Mouse (Mus musculus) mouse embryonic stem cell (cell line): ENCODE data around the gene Skap2.

Experiments used
- in situ Hi-C, 2 experiments: fragments of 300-500 bp; cut with MboI; formaldehyde crosslinking; loops; 1 replicate in 1 of 2; 3 replicates in 1 of 2; pipeline ENCODE4 v1.14.3; 2019 to 2020; ENCODE audit warnings: low sequenced_read_pairs in 2 of 2, low pct_unique_long_range_greater_than_20kb in 1 of 2, mixed read lengths in 1 of 2; ENCODE audit not compliant: unreplicated experiment in 1 of 2

The Skap2 gene

DNA sequence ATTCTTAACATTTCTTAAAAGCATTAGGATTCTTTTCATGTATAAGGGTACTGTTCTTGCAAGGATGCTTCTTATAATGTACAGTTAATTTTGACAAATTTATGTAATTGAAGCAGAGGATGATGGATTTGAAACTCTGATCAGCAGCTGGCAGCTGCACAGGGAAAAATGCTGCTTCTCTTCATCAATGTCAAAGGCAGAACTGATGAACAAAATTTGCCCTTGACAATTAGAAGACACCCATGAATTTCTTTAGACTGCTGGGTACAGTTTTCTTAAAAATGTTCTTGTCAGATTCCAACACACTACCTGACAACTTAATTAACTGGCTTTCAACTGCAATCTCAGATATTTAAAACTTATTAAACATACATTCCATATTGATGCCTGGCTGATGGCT lies 103.9 kb downstream of the Skap2 start:
- in situ Hi-C loops, result no loop called here

DNA sequence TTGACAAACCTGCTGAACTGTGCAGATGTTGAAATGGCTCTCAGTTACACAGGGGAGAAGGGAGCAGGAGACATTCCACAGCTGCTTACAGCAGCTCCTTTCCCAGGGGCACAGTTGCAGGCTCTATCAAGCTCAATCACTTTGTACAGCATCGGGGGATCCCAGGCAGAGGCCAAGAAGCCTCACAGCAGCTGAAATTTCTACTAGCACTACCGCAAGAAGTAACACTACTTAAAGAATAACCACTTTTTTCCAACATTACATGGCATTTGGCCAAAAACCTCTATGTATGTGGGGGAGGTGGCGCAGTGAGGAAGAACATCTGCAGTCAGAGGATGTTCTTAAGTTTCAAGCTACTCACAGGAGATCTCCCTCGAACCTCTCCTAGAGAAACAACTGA lies 106.7 kb downstream of the Skap2 start:
- in situ Hi-C loops, result no loop called here

DNA sequence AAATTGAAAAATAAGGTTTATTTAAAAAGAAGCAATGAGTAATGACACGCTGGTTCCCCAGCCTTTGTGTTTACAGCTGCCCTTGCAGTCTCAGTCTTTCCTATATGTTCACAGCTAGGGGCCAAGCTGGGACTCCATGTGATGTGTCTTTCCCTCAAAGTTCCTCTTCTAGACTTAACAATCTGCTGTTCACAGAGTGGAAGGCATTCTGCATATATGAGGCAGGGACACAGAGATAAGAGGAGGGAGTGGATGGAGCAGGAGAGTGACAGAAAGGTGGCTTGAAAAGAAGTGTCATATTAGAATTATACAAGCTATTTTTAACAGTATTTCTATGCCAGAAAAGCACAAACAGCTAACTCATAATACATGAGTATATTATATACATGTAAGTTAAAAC lies 110.8 kb downstream of the Skap2 start:
- in situ Hi-C loops, result no loop called here

DNA sequence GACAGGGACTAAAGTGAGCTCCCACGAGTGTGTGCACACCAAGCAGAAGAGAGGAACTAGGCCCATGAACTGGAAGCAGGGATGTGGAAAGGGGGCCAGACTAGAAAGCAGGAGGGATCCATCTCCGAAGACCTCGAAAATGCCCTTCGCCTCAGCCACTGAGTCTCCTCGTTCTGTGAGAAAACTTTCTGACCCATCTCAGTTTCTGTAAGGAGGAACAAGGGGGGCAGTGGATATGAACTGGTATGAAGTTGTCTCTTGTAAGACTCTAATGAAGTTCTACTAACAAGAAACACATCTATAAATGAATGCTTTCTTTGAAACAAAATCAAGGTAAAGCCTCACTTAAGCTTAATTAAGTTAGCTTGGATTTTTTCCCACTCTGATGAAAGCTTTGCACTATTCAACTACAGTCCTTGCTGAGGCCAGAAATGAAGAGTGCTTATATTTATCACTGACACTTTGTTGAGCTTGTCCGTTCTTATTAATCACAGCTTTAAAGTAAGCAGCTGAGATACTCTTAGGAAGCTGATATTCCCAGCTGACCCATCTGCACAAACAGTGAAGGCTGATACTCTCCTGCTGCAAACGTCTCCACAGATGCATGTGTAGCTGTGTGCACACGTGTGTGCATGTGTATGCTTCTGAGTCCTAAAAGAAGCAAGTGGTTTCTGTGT lies 113.9 kb downstream of the Skap2 start:
- in situ Hi-C loops, result no loop called here

DNA sequence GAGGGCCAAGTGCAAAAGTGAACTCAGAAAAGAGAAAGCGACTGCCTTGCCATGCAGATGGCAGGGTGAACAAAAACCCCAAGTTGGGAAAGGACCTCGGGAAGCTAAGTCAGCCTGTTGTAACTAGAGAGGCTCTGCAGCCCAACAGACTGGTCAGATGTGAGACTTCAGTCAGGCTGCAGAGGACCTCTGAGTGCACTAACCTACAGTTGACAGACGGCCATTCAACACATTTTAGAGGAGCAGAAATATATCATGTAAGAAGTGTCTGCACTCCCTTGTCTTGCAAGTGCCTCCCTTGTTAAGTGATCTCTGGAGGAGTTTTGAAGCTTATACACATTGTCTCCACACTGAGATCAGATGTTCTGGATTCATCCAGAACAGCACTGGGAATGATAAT lies 116.6 kb downstream of the Skap2 start:
- in situ Hi-C loops, result no loop called here

DNA sequence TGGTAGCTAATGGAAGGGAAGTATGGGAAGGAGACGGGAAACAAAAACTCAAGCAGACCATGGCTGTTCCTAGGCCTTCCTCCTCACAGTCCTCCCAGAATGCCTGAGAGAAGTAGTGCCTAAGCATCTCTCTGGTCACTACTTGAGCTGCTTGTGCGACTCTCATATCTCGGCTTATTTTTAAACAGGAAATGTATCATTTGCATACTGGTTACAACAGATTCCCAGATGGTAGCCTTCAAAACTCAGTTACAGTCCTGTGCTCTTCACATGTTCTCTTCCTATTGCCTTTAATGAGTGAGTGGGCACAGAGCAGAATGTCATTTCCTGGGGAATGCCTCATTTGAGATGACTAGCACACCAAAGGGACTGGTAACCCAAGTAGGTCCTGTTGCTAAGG lies 117.6 kb downstream of the Skap2 start:
- in situ Hi-C loops, result no loop called here

DNA sequence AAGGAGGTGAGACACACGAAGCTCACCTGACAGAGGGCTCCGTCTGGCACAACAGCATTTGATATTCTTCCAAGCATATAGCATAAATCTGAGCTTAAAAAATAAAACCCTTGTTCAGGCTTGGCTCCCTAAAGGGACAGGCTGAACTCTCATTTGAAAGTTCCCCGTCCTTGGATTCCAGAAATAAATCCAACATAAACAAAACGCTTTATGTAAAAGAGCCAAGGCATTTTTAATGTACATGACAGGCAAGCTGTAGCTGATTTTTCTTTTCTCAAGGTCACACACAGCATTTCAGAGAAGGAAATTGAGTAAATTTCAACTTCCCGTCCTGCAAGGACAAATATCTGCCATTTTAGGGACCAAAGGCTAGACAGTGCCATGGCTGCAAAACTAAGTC lies 122.0 kb downstream of the Skap2 start:
- in situ Hi-C loops, result no loop called here

DNA sequence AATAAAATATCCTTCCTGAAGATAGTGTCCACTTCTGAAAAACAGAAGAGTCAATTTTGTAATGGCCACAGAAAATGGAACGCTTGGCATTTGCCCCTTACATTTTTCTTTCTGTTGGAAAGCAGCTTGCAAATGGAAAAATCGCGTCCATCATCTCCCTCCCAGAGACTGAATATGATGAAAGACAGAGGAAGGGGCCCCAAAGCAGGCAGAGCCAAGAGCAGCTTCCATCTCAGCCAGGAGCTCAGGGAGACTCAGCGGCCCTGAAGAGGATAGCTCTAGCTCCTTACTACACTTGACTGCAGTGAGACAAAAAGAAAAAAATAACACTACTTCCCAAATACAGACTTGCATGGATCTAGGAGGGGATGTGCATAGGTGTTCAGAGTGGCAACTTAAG lies 122.5 kb downstream of the Skap2 start:
- in situ Hi-C loops, result no loop called here

DNA sequence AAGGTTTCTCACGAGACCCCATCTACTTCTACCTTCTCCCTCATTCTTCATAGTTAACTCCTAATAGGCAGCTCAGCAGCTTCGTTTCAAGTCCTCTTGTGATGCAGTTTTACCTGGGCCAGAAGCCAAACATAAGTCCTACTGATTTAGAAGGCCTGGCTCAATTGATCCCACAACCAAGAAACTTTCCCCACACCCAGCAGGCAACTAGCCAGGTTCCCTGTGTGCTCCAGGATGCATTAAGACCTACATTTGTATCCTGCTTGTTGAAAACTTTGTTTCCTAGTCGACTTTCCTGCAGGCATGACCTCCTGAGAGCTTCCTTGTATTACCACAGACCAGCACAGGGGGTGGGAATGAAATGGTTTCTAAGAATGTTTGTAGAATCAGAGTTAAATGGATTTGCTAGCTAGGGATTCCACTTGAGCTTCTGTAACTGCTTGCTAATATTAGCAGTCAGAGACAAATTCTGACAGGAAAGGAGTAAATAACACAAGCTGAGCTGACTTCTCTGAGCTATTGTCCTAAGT lies 125.4 kb downstream of the Skap2 start:
- in situ Hi-C loops, result no loop called here

DNA sequence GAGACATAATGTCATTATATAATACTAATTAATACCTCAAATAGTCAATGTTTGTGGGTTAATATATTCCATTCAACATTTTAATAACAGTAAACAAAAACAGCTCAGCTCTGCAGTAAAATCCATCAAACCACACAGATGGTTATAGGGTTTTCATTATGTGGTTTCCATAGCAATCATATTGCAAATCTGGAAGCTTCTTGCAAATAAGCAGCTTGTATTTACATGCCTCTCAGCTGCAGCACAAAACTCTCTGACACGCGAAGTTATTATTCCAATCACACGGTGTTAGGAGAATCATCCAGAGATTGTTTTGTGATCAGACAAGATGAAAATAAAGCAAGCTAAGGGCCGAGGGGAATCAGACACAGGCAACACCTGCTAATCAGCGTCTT lies 129.5 kb downstream of the Skap2 start:
- in situ Hi-C loops, result no loop called here

DNA sequence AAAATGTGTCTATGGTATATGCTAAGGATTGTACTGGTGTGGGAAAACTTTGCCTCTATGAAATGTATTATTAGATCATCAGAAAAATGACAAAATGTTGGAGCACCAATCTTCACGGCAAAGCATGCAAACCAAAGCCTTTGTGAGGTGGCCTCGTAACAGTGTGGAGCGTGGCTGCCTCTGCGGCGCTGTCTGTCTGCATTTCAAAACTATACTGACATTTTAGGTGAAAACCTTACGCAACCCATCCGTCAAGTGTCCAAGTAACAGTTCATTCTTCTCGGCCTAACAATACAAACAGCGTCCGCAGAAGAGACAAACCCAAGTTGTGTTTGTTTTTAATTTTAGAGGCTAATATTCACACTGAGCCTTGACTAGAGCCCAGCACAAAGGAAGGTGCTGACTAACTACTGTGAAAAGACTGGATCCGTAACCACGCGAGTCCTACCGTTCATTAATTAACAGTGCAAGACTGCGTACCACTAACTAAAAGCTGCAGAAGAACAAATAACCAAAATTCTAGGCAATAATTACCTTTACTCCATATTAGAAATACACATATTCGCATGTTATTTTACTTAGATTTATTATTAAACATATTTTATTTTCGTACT lies 130.0 kb downstream of the Skap2 start:
- in situ Hi-C loops, result no loop called here

DNA sequence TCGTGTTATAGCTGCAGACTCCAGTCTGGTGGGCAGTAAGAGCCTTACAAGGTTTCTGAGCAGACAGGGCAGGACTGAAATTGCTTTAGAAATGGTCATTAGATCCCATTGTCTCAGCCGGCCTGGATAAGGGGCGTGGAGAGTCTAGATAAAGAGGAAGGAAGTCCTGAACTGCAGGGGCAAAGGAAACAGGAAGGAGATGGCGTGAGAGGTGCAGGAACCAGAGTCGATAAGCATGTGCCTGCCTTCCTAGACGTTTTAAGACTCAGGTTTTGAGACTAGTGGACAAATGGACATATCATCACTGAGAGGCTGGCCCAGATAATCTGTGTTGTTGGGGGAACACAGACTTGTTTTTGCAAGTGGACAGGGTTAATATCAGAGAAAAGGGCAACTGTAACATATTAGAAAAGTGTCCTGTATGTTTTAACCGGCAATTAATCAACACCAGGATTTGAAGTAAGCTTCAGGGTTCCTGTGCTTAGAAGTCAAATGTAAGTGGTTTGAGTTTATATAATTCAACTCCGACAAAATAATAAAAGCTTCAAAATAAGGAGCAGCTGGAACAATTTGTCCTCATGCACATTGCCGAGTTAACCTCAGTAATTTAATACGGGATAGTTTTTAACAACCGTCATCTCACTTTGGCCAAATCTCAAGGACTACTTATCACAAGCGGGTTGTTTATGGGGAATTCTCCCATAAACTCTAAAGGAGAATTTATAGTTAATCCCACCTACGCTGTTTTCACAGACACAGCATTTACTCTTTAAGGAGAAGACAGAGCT lies 131.0 kb downstream of the Skap2 start:
- in situ Hi-C loops, result no loop called here

DNA sequence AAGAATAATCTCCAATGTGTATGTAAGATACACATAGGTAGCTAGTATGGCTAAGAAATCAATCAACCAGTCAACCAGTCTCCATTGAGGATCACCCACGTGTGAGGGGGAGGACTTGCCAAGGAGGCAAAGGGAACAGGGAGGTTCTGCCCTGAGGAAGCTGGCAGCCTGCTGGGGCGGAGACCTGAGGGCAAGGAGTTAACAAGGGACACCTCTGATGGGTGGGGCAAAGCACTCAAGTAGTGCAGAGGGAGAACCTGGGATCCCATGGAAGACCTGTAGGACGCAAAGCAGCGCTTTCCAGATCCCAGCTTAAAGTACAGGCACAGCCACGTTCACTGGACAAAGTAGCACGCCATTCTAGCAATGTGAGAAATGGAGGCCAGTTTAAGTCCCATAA lies 131.6 kb downstream of the Skap2 start:
- in situ Hi-C loops, result no loop called here

DNA sequence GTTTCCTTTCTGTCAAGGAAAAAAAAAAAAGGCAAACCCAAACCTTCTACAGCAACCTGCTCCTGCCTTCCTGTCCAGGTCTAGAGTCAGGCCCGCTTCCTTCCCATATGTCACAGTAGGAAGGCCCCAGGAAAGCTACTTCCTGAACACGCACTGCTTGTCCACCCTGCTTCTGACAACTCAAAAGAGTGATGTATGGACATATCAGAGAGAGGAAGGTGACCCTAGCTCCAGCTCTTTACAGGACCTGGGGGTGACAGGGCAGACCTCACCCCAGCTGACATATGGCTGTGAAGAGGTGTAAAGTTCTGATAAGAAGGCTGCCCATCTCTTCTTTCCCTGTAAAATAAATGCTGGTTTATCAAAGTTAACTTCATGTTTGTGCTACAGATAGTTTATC lies 133.8 kb downstream of the Skap2 start:
- in situ Hi-C loops, result no loop called here

DNA sequence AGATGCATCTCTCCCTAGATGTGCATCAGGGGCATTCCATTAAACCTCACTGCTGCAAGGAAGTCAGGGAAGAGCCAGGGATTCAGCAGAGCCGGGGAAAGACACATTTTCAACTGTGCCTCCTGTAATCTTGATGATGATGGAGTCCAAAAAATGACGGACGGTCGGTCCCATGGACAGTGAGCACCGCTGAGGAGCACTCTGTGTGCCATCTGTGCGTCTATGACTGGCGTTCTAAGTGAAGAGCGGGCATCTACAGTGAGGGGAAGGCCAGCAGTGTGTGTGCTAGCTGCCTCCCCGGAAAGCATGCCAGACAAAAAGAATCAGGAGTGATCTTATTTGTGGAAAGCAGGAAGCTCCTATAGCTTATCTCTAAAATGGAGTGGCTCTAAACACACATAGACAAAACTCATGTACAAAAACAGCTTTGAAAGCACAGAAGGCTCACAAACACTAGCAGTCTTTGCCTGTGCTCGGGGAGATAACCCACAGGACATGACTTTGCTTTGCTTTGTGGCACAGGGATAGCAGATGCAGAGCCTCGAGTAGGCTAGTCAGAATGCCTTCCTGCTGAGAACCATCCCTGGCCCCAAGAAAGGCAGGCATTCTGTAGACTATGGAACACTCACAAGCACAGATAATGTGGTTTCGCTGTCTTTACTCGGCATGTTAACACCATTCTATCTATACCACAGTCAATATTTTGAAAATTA lies 135.4 kb downstream of the Skap2 start:
- in situ Hi-C loops, result no loop called here

DNA sequence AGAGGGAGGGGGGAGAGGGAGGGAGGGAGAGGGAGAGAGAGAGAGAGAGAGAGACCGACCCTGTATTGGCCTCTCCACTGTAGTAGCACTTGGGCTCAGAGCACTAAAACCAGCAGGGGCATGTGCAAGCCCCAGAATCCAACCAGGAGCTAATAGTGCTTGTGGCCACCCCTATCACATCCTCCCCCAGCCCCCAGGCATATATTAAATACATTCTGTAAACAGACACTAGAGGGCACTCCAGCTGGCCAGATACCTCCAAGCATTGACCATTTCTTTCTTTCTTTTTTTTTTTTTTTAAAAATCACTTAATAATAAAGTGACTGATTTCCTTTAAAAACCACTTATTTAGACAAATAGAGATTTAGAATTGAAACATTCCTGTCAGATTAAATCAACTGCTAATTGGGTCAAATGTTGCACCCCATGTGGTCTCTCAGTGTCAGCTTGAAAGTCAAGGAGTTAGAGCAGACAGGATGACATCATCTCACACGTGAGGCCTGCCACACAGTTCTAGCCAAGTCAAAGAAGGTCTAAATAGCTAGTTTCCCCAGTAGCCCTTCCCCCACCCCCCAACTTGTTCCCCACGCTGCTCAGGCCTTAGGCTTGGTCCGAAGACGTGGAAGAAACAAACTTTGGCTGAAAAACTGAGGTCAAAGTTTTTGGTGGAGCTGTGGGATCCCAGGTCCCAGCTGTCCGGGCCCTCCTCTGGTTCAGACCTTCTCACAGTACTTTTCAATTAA lies 136.3 kb downstream of the Skap2 start:
- in situ Hi-C loops, result no loop called here

DNA sequence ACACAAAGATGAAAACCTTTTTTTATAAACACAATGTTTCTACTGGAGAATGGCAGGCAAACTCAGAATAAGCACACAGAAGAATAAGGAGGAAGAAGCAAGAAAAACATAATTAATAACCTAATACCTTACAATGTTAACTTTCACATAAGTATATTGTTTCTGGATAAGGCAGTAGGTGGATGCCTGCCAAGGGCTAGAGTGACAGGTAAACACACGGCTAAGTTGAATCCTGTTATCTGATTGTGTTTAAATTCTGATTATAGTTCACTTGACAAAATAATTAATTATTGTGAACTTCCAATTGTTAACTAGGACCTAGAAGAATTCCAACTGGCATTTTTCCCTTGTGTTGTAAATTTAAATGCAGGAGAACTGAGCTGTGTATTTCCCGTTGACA lies 138.3 kb downstream of the Skap2 start:
- in situ Hi-C loops, result loop anchor here (25.0 kb wide), 1 partner anchor 338 kb away; the partner anchor contains the start of genes Gm28308 (in 2 of the 2), Hoxa3 (in 2 of the 2), Hoxa5 (in 2 of the 2) and Hoxa6 (in 2 of the 2)

DNA sequence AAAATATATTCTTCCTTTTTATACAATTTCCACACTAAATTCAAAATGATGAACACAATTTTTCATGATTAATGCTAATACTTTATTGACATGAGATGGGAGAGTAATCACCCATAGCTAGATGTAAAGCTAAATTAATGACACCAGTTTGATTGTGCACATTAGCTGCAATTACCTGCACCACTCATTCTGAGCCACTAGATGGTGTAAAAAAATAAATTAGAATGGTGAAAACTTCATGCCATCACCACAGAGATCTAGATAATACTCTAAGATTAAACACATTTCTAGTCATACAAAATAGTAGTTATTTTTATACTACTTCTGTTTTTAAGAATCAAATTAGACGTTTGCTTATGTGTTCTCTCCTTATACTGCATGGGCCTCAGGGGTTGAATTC lies 141.2 kb downstream of the Skap2 start:
- in situ Hi-C loops, result loop anchor here (25.0 kb wide), 1 partner anchor 341 kb away; the partner anchor contains the start of genes Gm28308 (in 2 of the 2), Hoxa3 (in 2 of the 2), Hoxa5 (in 2 of the 2) and Hoxa6 (in 2 of the 2)
